Mouse (Mus musculus): ENCODE measurements around the gene Hist1h2ah. TPM values are rescaled to one million over a fixed set of nuclear protein-coding genes. Genes with fewer than 3 reads are reported as not detected.
"Not testable (repeated sequence)": the region's sequence is repeated elsewhere in the genome, so short reads cannot be mapped to it uniquely, and the experiment has no call there.

Gene Hist1h2ah
- polyA plus RNA-seq, 1 experiment = 248 TPM

- H3K4me1 ChIP-seq (replicated peaks; ENCODE audit: control insufficient read depth, insufficient read depth, low read length) = peaks cover 5% of the 10 kb centered on the region
- H3K36me3 ChIP-seq (ENCODE audit: control insufficient read depth, insufficient read depth, low read length) = no peaks in the 10 kb centered on the region
- H3K4me3 ChIP-seq (ENCODE audit: control insufficient read depth, insufficient read depth, low read length) = peak overlapping the region; percentile 58
- H3K27me3 ChIP-seq (ENCODE audit: control insufficient read depth, insufficient read depth, low read length) = no peaks in the 10 kb centered on the region
- no peak for DNase-seq
- H3K27ac ChIP-seq (ENCODE audit: control insufficient read depth, insufficient read depth, low read length) = peak overlapping the region; percentile 90
- peak; percentile 13; the same call in 1 of the 2 replicates for TF ChIP-seq POLR2A (IDR thresholded peaks at IDR 0.05; ENCODE audit: control insufficient read depth, extremely low read depth, insufficient read depth, low read length, poor library complexity)
- TF ChIP-seq CTCF (IDR thresholded peaks at IDR 0.05; ENCODE audit: borderline replicate concordance, control insufficient read depth, extremely low read depth, insufficient read depth, low read length, poor library complexity) = no peak
- 0% methylated on average over 14 of the region's 14 CpGs for WGBS
Observed at GRCm38 (mm10) chr13:22043503-22044431, 8.4 kb upstream of the Hist1h2ah start.

- WGBS = under 1% methylated on average over 54 of the region's 80 CpGs
- peak within 1 kb of the TSS; percentile 58 for H3K4me3 ChIP-seq (ENCODE audit: control insufficient read depth, insufficient read depth, low read length)
- not testable (repeated sequence) for H3K36me3 ChIP-seq (ENCODE audit: control insufficient read depth, insufficient read depth, low read length); H3K4me1 ChIP-seq (replicated peaks; ENCODE audit: control insufficient read depth, insufficient read depth, low read length); H3K27me3 ChIP-seq (ENCODE audit: control insufficient read depth, insufficient read depth, low read length)
- H3K27ac ChIP-seq (ENCODE audit: control insufficient read depth, insufficient read depth, low read length) = peak within 1 kb of the TSS; percentile 90
- DNase-seq = peak; percentile 88
- TF ChIP-seq POLR2A (IDR thresholded peaks at IDR 0.05; ENCODE audit: control insufficient read depth, extremely low read depth, insufficient read depth, low read length, poor library complexity) = peak; percentile 73; the same call in 1 of the 2 replicates
Observed at GRCm38 (mm10) chr13:22042568-22043502, 7.5 kb upstream of the Hist1h2ah start, which contains the start of the genes Hist1h2ag and Hist1h2bj. Hist1h2ag (minus strand) TSS chr13:22042944. Hist1h2bj (plus strand) TSS chr13:22043214.

GRCm38 (mm10) chr13:22041651-22042567 is 6.5 kb upstream of the Hist1h2ah start:
- peak overlapping the region; percentile 89 for H3K27ac ChIP-seq (ENCODE audit: control insufficient read depth, insufficient read depth, low read length)
- no peak for TF ChIP-seq CTCF (IDR thresholded peaks at IDR 0.05; ENCODE audit: borderline replicate concordance, control insufficient read depth, extremely low read depth, insufficient read depth, low read length, poor library complexity)
- TF ChIP-seq POLR2A (IDR thresholded peaks at IDR 0.05; ENCODE audit: control insufficient read depth, extremely low read depth, insufficient read depth, low read length, poor library complexity) = no peak
- H3K4me3 ChIP-seq (ENCODE audit: control insufficient read depth, insufficient read depth, low read length) = peak overlapping the region; percentile 47
- H3K36me3 ChIP-seq (ENCODE audit: control insufficient read depth, insufficient read depth, low read length) = no peaks in the 10 kb centered on the region
- no peaks in the 10 kb centered on the region for H3K27me3 ChIP-seq (ENCODE audit: control insufficient read depth, insufficient read depth, low read length)
- DNase-seq = no peak
- WGBS = 8% methylated on average over 13 of the region's 13 CpGs
- peaks cover 5% of the 10 kb centered on the region for H3K4me1 ChIP-seq (replicated peaks; ENCODE audit: control insufficient read depth, insufficient read depth, low read length)

GRCm38 (mm10) chr13:22041142-22041536 is 5.8 kb upstream of the Hist1h2ah start, which contains the start of gene Hist1h4i:
Hist1h4i (minus strand) TSS chr13:22041362.
- not testable (repeated sequence) for H3K36me3 ChIP-seq (ENCODE audit: control insufficient read depth, insufficient read depth, low read length); H3K27me3 ChIP-seq (ENCODE audit: control insufficient read depth, insufficient read depth, low read length)
- Histone ChIP-seq H3K4me1 (replicated peaks; ENCODE audit: control insufficient read depth, insufficient read depth, low read length) (peaks cover 12% of the 10 kb centered on the region), H3K4me3 (ENCODE audit: control insufficient read depth, insufficient read depth, low read length) (peak within 1 kb of the TSS; percentile 44), H3K27ac (ENCODE audit: control insufficient read depth, insufficient read depth, low read length) (peak within 1 kb of the TSS; percentile 95)
- peak; percentile 87 for TF ChIP-seq POLR2A (IDR thresholded peaks at IDR 0.05; ENCODE audit: control insufficient read depth, extremely low read depth, insufficient read depth, low read length, poor library complexity)
- WGBS = under 1% methylated on average over 26 of the region's 27 CpGs
- peak; percentile 97 for DNase-seq

- under 1% methylated on average over 24 of the region's 24 CpGs for WGBS
- TF ChIP-seq CTCF (IDR thresholded peaks at IDR 0.05; ENCODE audit: borderline replicate concordance, control insufficient read depth, extremely low read depth, insufficient read depth, low read length, poor library complexity) (no peak), POLR2A (IDR thresholded peaks at IDR 0.05; ENCODE audit: control insufficient read depth, extremely low read depth, insufficient read depth, low read length, poor library complexity) (no peak)
- Histone ChIP-seq H3K27me3 (ENCODE audit: control insufficient read depth, insufficient read depth, low read length) (no peaks in the 10 kb centered on the region), H3K4me1 (replicated peaks; ENCODE audit: control insufficient read depth, insufficient read depth, low read length) (peaks cover 12% of the 10 kb centered on the region), H3K36me3 (ENCODE audit: control insufficient read depth, insufficient read depth, low read length) (no peaks in the 10 kb centered on the region), H3K27ac (ENCODE audit: control insufficient read depth, insufficient read depth, low read length) (peak overlapping the region; percentile 95), H3K4me3 (ENCODE audit: control insufficient read depth, insufficient read depth, low read length) (peak overlapping the region; percentile 44)
- DNase-seq = no peak
Observed at GRCm38 (mm10) chr13:22040464-22041141, 5.2 kb upstream of the Hist1h2ah start.

Data from thymus, adult 2 months (tissue).